Mouse (Mus musculus): ENCODE measurements around the gene Arhgap6. TPM values are rescaled to one million over a fixed set of nuclear protein-coding genes. Genes with fewer than 3 reads are reported as not detected.
A peak's percentile ranks its signal among the peaks of the same experiment; 100 is the strongest.

Gene Arhgap6
- polyA plus RNA-seq, 1 experiment, result 1.2 TPM

DNA sequence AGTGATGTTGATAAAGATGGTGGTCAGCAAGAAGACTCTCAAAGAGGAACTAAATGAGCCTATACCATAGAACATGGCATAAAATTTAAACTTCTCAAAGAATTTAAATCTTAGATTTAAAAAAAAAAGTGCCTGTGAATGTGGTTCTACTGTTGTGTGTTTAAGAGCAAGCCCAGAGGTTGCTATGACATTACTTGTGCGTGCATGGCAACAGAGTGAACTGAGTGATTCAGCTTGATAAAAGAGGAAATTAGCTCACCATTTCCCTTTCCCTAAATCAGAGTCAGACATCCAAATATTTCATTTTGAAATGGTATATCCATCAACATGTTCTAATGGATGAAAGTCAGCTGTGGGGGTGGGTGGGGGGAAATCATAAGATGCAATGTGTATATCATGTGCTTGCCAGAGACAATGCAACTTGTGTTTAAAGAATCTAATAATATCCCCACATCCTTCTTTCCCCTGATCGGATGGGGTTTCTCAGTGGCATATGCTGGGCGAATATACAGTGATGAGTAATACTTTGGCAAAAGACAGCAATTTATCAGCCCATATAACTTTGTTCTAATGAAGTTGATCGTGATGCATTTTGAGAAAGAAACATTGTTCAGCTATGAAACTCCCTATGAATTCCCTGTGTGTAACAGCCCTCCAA is 328.3 kb downstream of the Arhgap6 start:
- TF ChIP-seq CTCF (IDR thresholded peaks at IDR 0.05; ENCODE audit: borderline replicate concordance, extremely low read depth, insufficient read depth, insufficient read length), result no peak
- no peak for TF ChIP-seq POLR2A (IDR thresholded peaks at IDR 0.05; ENCODE audit: borderline replicate concordance, extremely low read depth, insufficient read depth, insufficient read length, poor library complexity, severe bottlenecking)
- no peak for DNase-seq (ENCODE audit: low read depth)

DNA sequence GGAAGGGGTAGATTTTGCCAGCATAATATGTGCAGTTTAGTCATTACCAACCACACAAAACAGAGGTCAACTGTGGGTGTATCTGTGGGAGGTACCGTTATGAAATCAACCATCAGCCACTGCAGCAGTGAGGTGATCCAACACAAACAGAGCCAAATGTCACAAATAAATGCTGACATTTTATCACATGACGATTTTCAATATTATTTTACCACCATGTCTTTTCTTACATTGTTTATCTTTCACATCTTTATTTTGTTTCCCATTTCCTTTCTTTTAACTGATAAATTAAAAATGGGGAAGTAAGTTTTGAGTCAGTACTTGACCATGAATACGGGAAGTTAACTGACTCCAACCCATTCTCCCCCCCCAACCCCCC is 328.9 kb downstream of the Arhgap6 start:
- TF ChIP-seq POLR2A (IDR thresholded peaks at IDR 0.05; ENCODE audit: borderline replicate concordance, extremely low read depth, insufficient read depth, insufficient read length, poor library complexity, severe bottlenecking) (no peak), CTCF (IDR thresholded peaks at IDR 0.05; ENCODE audit: borderline replicate concordance, extremely low read depth, insufficient read depth, insufficient read length) (no peak)
- DNase-seq (ENCODE audit: low read depth), result no peak

DNA sequence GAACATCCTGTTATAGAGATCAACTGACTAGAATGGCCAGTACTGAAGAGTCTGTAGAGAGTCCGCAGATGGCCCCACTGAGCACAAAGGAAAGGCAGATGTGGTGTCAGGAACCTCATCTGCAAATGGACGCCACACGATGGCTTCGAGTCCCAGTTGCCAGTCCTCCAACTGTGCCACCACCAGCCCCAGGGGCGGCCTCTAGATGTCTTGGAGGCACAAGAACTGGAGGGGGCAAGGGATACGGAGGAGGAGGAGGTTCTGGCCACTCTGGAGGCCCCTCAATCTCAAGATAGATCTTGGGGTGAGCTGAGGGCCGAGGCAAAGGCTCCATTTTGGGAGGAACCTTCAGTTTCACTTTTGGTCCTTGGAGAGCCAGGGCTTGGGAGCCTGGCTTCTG is 344.9 kb downstream of the Arhgap6 start:
- TF ChIP-seq CTCF (IDR thresholded peaks at IDR 0.05; ENCODE audit: borderline replicate concordance, extremely low read depth, insufficient read depth, insufficient read length) (no peak), POLR2A (IDR thresholded peaks at IDR 0.05; ENCODE audit: borderline replicate concordance, extremely low read depth, insufficient read depth, insufficient read length, poor library complexity, severe bottlenecking) (no peak)
- no peak for DNase-seq (ENCODE audit: low read depth)

DNA sequence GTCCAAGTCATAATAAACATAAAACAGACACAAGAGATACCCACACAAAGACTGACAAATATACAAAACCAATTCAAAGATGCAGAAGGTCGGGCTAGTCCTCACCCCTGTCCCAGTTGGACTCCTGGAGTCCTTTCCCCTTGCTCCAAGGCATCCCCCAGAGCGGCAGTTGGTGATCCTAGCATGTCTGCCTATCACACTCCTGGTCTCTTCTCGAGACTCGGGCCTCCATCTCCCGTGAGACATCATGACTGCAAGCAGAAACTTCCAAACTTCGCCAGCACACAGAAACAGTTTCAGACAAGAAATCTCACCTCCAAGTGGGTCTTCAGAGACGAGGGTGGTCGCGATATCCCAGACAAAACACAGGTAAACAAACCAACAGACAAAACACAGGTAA is 345.6 kb downstream of the Arhgap6 start:
- TF ChIP-seq POLR2A (IDR thresholded peaks at IDR 0.05; ENCODE audit: borderline replicate concordance, extremely low read depth, insufficient read depth, insufficient read length, poor library complexity, severe bottlenecking) (no peak), CTCF (IDR thresholded peaks at IDR 0.05; ENCODE audit: borderline replicate concordance, extremely low read depth, insufficient read depth, insufficient read length) (no peak)
- no peak for DNase-seq (ENCODE audit: low read depth)

DNA sequence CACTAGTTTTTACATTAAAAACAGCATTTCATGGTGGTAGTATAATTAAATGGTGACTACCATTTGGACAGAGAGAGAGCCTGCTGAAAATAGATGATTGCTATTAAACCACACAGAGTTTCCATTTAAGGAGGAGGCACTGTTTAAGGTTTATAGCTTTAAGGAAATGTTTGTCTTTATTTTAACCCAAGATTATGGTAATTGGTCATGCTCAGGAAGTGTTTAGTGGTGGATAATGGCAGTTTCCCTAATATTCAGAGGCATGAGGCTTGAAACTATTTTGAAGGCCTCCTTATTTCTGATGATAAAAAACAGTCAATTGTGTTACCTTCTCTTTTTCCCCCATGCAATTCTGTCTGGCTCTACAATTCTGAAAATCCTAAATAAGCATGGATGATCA is 358.9 kb downstream of the Arhgap6 start:
- DNase-seq (ENCODE audit: low read depth), result no peak
- TF ChIP-seq CTCF (IDR thresholded peaks at IDR 0.05; ENCODE audit: borderline replicate concordance, extremely low read depth, insufficient read depth, insufficient read length) (no peak), POLR2A (IDR thresholded peaks at IDR 0.05; ENCODE audit: borderline replicate concordance, extremely low read depth, insufficient read depth, insufficient read length, poor library complexity, severe bottlenecking) (no peak)

DNA sequence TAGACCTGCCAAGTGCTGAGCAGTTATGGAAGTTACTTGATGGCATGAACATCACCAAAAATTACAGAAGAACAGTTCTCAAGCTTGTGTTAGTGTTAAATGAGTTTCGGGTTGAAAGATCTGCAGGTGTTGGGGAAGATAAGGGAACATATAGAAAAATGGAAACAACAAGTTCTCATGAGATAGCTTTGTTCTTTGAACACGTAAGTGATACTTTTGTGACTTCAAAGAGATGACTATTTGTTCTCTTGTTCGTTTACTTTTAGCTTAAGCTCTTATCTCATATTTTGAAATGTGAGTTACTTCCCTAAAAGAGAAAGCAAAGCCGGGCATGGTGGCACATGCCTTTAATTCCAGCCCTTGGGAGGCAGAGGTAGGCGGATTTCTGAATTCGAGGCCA is 363.5 kb downstream of the Arhgap6 start:
- no peak for DNase-seq (ENCODE audit: low read depth)
- TF ChIP-seq POLR2A (IDR thresholded peaks at IDR 0.05; ENCODE audit: borderline replicate concordance, extremely low read depth, insufficient read depth, insufficient read length, poor library complexity, severe bottlenecking) (no peak), CTCF (IDR thresholded peaks at IDR 0.05; ENCODE audit: borderline replicate concordance, extremely low read depth, insufficient read depth, insufficient read length) (no peak)

DNA sequence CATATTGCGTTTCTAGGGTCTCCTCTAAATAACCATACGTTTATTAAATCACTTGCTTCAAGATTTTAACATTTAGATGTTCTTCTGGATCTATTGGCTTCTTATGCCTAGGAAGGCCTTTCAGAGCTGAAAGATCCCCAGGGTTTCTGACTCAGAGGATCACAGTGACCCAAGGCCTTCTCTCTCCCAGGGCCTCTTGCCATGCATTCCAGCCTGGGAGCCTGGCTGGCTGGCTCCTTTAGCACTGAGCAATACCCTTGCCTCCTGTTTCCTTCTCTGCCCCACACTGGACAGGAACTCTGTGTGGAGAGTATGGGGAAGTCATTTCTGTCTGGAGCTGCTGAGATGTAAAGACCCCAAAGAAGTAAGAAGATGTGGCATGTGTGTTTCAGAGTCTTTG is 376.1 kb downstream of the Arhgap6 start:
- no peak for DNase-seq (ENCODE audit: low read depth)
- TF ChIP-seq POLR2A (IDR thresholded peaks at IDR 0.05; ENCODE audit: borderline replicate concordance, extremely low read depth, insufficient read depth, insufficient read length, poor library complexity, severe bottlenecking), result no peak
- TF ChIP-seq CTCF (IDR thresholded peaks at IDR 0.05; ENCODE audit: borderline replicate concordance, extremely low read depth, insufficient read depth, insufficient read length), result no peak

DNA sequence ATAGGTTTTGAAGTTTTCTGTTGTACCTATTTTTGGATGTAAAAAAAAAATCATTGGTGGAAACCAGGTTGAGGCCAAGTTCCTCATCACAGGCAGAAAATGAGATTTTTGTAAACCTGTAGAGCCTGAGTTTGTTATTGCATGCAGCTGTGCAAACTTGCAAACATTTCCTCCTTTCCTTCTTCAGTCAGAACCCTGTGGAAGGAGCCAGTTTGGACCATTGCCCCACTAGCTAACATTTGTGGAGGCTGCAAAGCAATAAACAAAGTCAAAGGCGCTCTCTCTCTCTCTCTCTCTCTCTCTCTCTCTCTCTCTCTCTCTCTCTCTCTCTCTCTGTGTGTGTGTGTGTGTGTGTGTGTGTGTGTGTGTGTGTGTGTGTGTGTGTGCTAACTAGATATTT is 378.9 kb downstream of the Arhgap6 start:
- TF ChIP-seq CTCF (IDR thresholded peaks at IDR 0.05; ENCODE audit: borderline replicate concordance, extremely low read depth, insufficient read depth, insufficient read length), result no peak
- TF ChIP-seq POLR2A (IDR thresholded peaks at IDR 0.05; ENCODE audit: borderline replicate concordance, extremely low read depth, insufficient read depth, insufficient read length, poor library complexity, severe bottlenecking), result no peak
- DNase-seq (ENCODE audit: low read depth), result peak; percentile 0

DNA sequence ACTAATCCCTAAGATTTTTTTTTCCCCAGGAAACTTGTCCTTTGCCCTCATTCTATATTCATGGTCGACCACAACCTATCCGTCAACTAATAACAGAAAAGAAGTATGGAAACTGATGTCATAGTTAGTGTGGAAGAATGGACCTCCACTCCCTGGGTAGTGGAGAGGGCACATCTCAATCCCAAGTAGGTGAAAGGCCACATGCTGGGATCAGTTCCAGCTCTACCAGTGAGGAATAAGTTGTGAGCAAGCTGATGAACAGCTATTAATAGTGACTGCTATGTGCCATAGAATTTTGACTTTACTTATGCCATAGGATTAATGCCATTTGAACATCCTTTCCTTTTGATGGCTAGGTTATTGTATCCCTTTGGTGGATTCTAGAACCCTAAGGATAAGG is 383.7 kb downstream of the Arhgap6 start:
- TF ChIP-seq POLR2A (IDR thresholded peaks at IDR 0.05; ENCODE audit: borderline replicate concordance, extremely low read depth, insufficient read depth, insufficient read length, poor library complexity, severe bottlenecking), result no peak
- TF ChIP-seq CTCF (IDR thresholded peaks at IDR 0.05; ENCODE audit: borderline replicate concordance, extremely low read depth, insufficient read depth, insufficient read length), result no peak
- DNase-seq (ENCODE audit: low read depth), result no peak

DNA sequence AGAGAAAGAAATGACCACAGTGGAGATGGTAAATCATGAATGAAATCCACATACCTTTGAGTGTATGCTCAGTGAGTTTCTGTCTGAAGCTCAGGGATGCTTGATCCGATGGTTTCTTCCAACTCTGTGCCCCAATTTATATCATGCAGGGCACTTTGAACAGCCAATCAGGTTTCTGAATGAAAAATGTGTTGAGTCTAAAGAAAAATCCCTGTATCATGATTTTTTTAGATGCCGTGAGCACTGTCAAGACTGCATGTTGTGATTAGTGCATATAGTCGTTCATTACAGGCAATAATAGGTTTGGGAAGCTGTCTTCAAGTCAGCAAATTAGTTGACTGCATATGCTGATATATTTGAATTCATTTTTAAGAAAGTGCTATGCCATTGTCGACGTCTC is 392.2 kb downstream of the Arhgap6 start, which contains the start of gene Amelx:
Gene Amelx (minus strand): TSS at position 101 of the 400 bp plus-strand sequence.
- no peak for DNase-seq (ENCODE audit: low read depth)
- TF ChIP-seq POLR2A (IDR thresholded peaks at IDR 0.05; ENCODE audit: borderline replicate concordance, extremely low read depth, insufficient read depth, insufficient read length, poor library complexity, severe bottlenecking) (no peak), CTCF (IDR thresholded peaks at IDR 0.05; ENCODE audit: borderline replicate concordance, extremely low read depth, insufficient read depth, insufficient read length) (no peak)

DNA sequence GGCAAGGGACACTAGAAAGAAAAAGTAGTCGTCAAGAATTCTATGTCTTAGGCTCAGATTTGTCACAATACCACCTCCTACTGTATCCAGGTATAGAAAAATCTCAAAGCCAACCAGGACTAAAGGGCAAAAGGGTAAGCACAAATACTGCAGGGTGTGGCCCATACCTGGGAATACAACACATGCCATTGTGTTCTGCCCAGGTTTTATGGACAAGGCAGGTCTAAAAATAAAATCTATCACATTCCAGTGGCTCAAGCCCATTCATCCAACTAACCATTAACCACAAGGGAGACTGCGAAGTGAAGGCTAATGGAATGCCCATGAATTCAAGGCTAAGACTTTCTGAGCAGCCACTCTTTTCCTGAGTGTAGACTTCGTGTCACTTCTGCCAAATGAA is 415.1 kb downstream of the Arhgap6 start:
- TF ChIP-seq CTCF (IDR thresholded peaks at IDR 0.05; ENCODE audit: borderline replicate concordance, extremely low read depth, insufficient read depth, insufficient read length) (no peak), POLR2A (IDR thresholded peaks at IDR 0.05; ENCODE audit: borderline replicate concordance, extremely low read depth, insufficient read depth, insufficient read length, poor library complexity, severe bottlenecking) (no peak)
- no peak for DNase-seq (ENCODE audit: low read depth)

DNA sequence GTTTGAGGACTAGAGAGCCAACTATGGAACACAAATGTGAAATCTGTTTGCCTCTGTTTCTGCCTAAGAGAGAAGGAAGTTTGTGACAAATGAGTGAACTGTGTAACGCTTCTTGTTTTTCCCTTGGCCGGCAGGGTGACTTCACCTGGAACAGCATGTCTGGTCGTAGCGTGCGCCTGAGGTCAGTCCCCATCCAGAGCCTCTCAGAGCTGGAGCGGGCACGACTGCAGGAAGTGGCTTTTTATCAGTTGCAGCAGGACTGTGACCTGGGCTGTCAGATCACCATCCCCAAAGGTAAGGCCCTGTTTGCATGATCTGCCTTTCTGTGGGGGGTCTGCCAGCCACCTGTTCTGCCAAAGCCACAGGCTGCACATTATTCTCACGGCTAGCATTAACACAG is 425.2 kb downstream of the Arhgap6 start:
- no peak for DNase-seq (ENCODE audit: low read depth)
- TF ChIP-seq POLR2A (IDR thresholded peaks at IDR 0.05; ENCODE audit: borderline replicate concordance, extremely low read depth, insufficient read depth, insufficient read length, poor library complexity, severe bottlenecking) (no peak), CTCF (IDR thresholded peaks at IDR 0.05; ENCODE audit: borderline replicate concordance, extremely low read depth, insufficient read depth, insufficient read length) (no peak)

Data from brain, embryonic 14.5 days (tissue).